34 mouse cellular contexts compared by ENCODE assay signal in the genomic region with DNA sequence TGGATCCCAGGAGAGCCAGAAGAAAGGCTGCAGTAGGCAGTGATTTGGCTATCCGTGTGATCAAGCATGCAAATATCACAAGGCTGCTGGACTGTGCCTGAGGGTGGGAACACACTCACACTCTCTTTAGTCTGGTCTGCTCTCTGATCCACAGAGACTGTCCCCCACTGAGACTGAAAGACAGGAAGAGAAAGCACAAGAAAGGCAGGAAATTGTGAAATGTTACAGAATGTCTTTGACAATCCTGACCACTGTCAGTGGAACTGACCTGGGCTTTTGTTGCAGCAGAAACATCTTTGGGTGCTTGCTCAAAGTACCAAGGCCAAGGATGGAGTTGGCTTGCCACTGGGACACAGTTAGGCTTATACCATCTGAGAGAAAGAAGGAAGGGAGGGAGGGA. TPM values are rescaled to one million over a fixed set of nuclear protein-coding genes. Genes with fewer than 3 reads are reported as not detected.
DNase-seq lines count a peak whose midpoint lies in the region; ATAC-seq and TF ChIP-seq lines count a peak whose summit lies in the region.
"Had no signal": no experiment of that assay in that cellular context is flagged by ENCODE, and none has a peak within 500 bp of the region (broad histone marks: within the 10 kb centered on the region; RNA-seq: fewer than 3 reads in every experiment).

No protein-coding gene starts in this region.

- no peaks in the 10 kb centered on the region for H3K27me3 ChIP-seq in hindbrain, embryonic 10.5 days (ENCODE audit: insufficient read depth, poor library complexity, severe bottlenecking)
- H3K27me3 ChIP-seq in hindbrain, embryonic 14.5 days (ENCODE audit: control insufficient read depth, insufficient read depth, low read length) = no peaks in the 10 kb centered on the region
- no peaks in the 10 kb centered on the region for H3K27me3 ChIP-seq in midbrain, embryonic 14.5 days (ENCODE audit: control insufficient read depth, insufficient read depth, low read length)
- no peaks in the 10 kb centered on the region for H3K27me3 ChIP-seq in midbrain, embryonic 15.5 days (replicated peaks)
- no peaks in the 10 kb centered on the region for H3K27me3 ChIP-seq in Patski
- H3K27me3 ChIP-seq: embryonic facial prominence, embryonic 15.5 days; heart, embryonic 12.5 days; kidney, embryonic 15.5 days; limb, embryonic 12.5 days; liver, embryonic 15.5 days; neural tube, embryonic 13.5 days had no signal

- WGBS in hindbrain, embryonic 10.5 days = 0% methylated on average over 1 of the region's 1 CpGs
- 8% methylated on average over 1 of the region's 1 CpGs for WGBS in hindbrain, embryonic 14.5 days
- WGBS in midbrain, embryonic 14.5 days = 19% methylated on average over 1 of the region's 1 CpGs
- WGBS in midbrain, embryonic 15.5 days = 0% methylated on average over 1 of the region's 1 CpGs

- H3K36me3 ChIP-seq in hindbrain, embryonic 10.5 days = no peaks in the 10 kb centered on the region
- no peaks in the 10 kb centered on the region for H3K36me3 ChIP-seq in hindbrain, embryonic 14.5 days (replicated peaks; ENCODE audit: control insufficient read depth, insufficient read depth)
- H3K36me3 ChIP-seq in midbrain, embryonic 14.5 days (ENCODE audit: control insufficient read depth, insufficient read depth, low read length) = no peaks in the 10 kb centered on the region
- H3K36me3 ChIP-seq in midbrain, embryonic 15.5 days (replicated peaks) = no peaks in the 10 kb centered on the region
- H3K36me3 ChIP-seq: embryonic facial prominence, embryonic 10.5 days; embryonic facial prominence, embryonic 15.5 days; heart, embryonic 12.5 days; kidney, embryonic 15.5 days; limb, embryonic 12.5 days; liver, embryonic 15.5 days; neural tube, embryonic 13.5 days had no signal

- no peak for ATAC-seq in hindbrain, embryonic 14.5 days (ENCODE audit: low FRiP score)
- ATAC-seq in midbrain, embryonic 14.5 days (ENCODE audit: low FRiP score, low TSS enrichment) = no peak
- ATAC-seq in midbrain, embryonic 15.5 days (replicated peaks) = no peak
- peak; percentile 32 for ATAC-seq in Patski
- ATAC-seq in megakaryocyte, adult 5-6 weeks (ENCODE audit: poor library complexity, severe bottlenecking) = peak; percentile 24
- ATAC-seq: activated CD4-positive, CD25-positive, alpha-beta regulatory T cell, adult 4 months; CD4-positive, CD25-positive, alpha-beta regulatory T cell, adult 4 months; forebrain, embryonic 14.5 days; inflammation-experienced regulatory T-cells, adult 6 months had no signal

- CTCF ChIA-PET in Patski (lab: Charles Lee) = no interaction called here

- H3K9ac ChIP-seq in hindbrain, embryonic 14.5 days = no peak overlapping the region
- H3K9ac ChIP-seq in midbrain, embryonic 14.5 days (replicated peaks; ENCODE audit: low read length) = no peak overlapping the region
- no peak overlapping the region for H3K9ac ChIP-seq in midbrain, embryonic 15.5 days
- H3K9ac ChIP-seq: embryonic facial prominence, embryonic 15.5 days; heart, embryonic 12.5 days; kidney, embryonic 15.5 days; limb, embryonic 12.5 days; liver, embryonic 15.5 days; lung, embryonic 14.5 days; neural tube, embryonic 13.5 days had no signal

- no peak overlapping the region for H3K4me3 ChIP-seq in hindbrain, embryonic 10.5 days
- no peak overlapping the region for H3K4me3 ChIP-seq in hindbrain, embryonic 14.5 days (replicated peaks; ENCODE audit: low read length)
- no peak overlapping the region for H3K4me3 ChIP-seq in midbrain, embryonic 14.5 days (replicated peaks; ENCODE audit: low read depth, low read length)
- no peak overlapping the region for H3K4me3 ChIP-seq in midbrain, embryonic 15.5 days
- H3K4me3 ChIP-seq: embryonic facial prominence, embryonic 10.5 days; embryonic facial prominence, embryonic 15.5 days; heart, adult 2 months; heart, embryonic 12.5 days; kidney, embryonic 15.5 days; layer of hippocampus, adult 2 months; left cerebral cortex, adult 2 months; limb, embryonic 12.5 days; liver, embryonic 15.5 days; myocyte; neural tube, embryonic 13.5 days had no signal

- POLR2A ChIA-PET in Patski (lab: Charles Lee) = no interaction called here

- in situ Hi-C loops in Patski (cut with MboI; ENCODE audit: low pct_unique_long_range_greater_than_20kb) = no loop called here

- H3K4me2 ChIP-seq in hindbrain, embryonic 14.5 days (replicated peaks) = no peak overlapping the region
- H3K4me2 ChIP-seq in midbrain, embryonic 14.5 days (ENCODE audit: low read length) = no peak overlapping the region
- no peak overlapping the region for H3K4me2 ChIP-seq in midbrain, embryonic 15.5 days
- H3K4me2 ChIP-seq: embryonic facial prominence, embryonic 15.5 days; heart, embryonic 12.5 days; kidney, embryonic 15.5 days; limb, embryonic 12.5 days; liver, embryonic 15.5 days; lung, embryonic 14.5 days; neural tube, embryonic 13.5 days had no signal

- TF ChIP-seq CTCF in Patski (IDR thresholded peaks at IDR 0.05) = no peak

- no peaks in the 10 kb centered on the region for H3K9me3 ChIP-seq in hindbrain, embryonic 10.5 days
- no peaks in the 10 kb centered on the region for H3K9me3 ChIP-seq in hindbrain, embryonic 14.5 days (ENCODE audit: control insufficient read depth, low read length)
- H3K9me3 ChIP-seq in midbrain, embryonic 14.5 days (ENCODE audit: control insufficient read depth, low read length) = no peaks in the 10 kb centered on the region
- H3K9me3 ChIP-seq in midbrain, embryonic 15.5 days = no peaks in the 10 kb centered on the region
- H3K9me3 ChIP-seq: embryonic facial prominence, embryonic 10.5 days; embryonic facial prominence, embryonic 15.5 days; heart, embryonic 12.5 days; kidney, embryonic 15.5 days; limb, embryonic 12.5 days; liver, embryonic 15.5 days; neural tube, embryonic 13.5 days had no signal

- DNase-seq in hindbrain, embryonic 10.5 days (ENCODE audit: low spot score) = peak; percentile 6
- no peak for DNase-seq in hindbrain, embryonic 14.5 days (ENCODE audit: low spot score)
- peak; percentile 14 for DNase-seq in midbrain, embryonic 14.5 days
- no peak for DNase-seq in Patski (ENCODE audit: low read depth, low spot score)
- DNase-seq in adrenal gland, postnatal 4 days (ENCODE audit: low spot score in 2 of 2) = no peak
- DNase-seq in kidney, postnatal 14 days = no peak
- DNase-seq: adrenal gland, adult 2 months; cerebellum, adult 11-12 months; cerebellum, adult 9-11 months; gastrocnemius, postnatal 36 days; heart, adult 2 months; heart, postnatal 4 days; kidney, adult 11 months; kidney, postnatal 36 days; lung, embryonic 14.5 days; lung, postnatal 14 days; right cerebral cortex, postnatal 25 days; thymus, postnatal 14 days had no signal

- peaks cover 10% of the 10 kb centered on the region for H3K4me1 ChIP-seq in hindbrain, embryonic 10.5 days (replicated peaks)
- no peaks in the 10 kb centered on the region for H3K4me1 ChIP-seq in hindbrain, embryonic 14.5 days (replicated peaks; ENCODE audit: control insufficient read depth, insufficient read depth, low read length)
- H3K4me1 ChIP-seq in midbrain, embryonic 14.5 days (ENCODE audit: control insufficient read depth, insufficient read depth, low read length) = no peaks in the 10 kb centered on the region
- peaks cover 9% of the 10 kb centered on the region for H3K4me1 ChIP-seq in midbrain, embryonic 15.5 days
- H3K4me1 ChIP-seq: heart, embryonic 12.5 days; limb, embryonic 12.5 days had no signal

- H3K27ac ChIP-seq in hindbrain, embryonic 10.5 days = peak overlapping the region; percentile 45; the same call in 1 of the 2 replicates
- H3K27ac ChIP-seq in hindbrain, embryonic 14.5 days = no peak overlapping the region
- no peak overlapping the region for H3K27ac ChIP-seq in midbrain, embryonic 14.5 days (replicated peaks; ENCODE audit: low read depth, low read length)
- no peak overlapping the region for H3K27ac ChIP-seq in midbrain, embryonic 15.5 days
- H3K27ac ChIP-seq: embryonic facial prominence, embryonic 10.5 days; embryonic facial prominence, embryonic 15.5 days; heart, adult 2 months; kidney, embryonic 15.5 days; layer of hippocampus, adult 2 months; left cerebral cortex, adult 2 months; limb, embryonic 12.5 days; liver, embryonic 15.5 days; neural tube, embryonic 13.5 days had no signal

RNA-seq across cellular contexts. Expression of a gene that starts 52.3 kb away (rescaled TPM):
- polyA plus RNA-seq in hindbrain, embryonic 10.5 days (2016; fragmentation: Nextera tagmentation; extraction: Ambion mirVana) = 24.2 and 29.1 TPM in 2 replicates
- polyA plus RNA-seq in hindbrain, embryonic 14.5 days (2014; fragmentation: Nextera tagmentation; extraction: Ambion mirVana) = 23.0 and 29.9 TPM in 2 replicates
- polyA plus RNA-seq in midbrain, embryonic 14.5 days (2014; fragmentation: Nextera tagmentation; extraction: Ambion mirVana) = 12.1 and 13.7 TPM in 2 replicates
- polyA plus RNA-seq in midbrain, embryonic 15.5 days (2015; fragmentation: Nextera tagmentation; extraction: Ambion mirVana) = 19.5 and 20.5 TPM in 2 replicates
- polyA plus RNA-seq in Patski (2021) = 18.8 TPM
- 18.5 and 18.7 TPM in 2 replicates for total RNA-seq in megakaryocyte, adult 5-6 weeks (2015)
- 20.8 and 25.1 TPM in 2 replicates for total RNA-seq in megakaryocyte, adult 5-6 weeks (2017)
- 10 to 100 TPM; 25.1 to 32.7 TPM for total RNA-seq in adrenal gland, postnatal 4 days (2021)

Comparison
In these comparisons a context has a peak if more than half of its experiments do, and no peak if none do; other contexts are left out.
1. DNase-seq: peak in hindbrain, embryonic 10.5 days (single experiment) and midbrain, embryonic 14.5 days (single experiment); none in hindbrain, embryonic 14.5 days (single experiment), Patski (single experiment), adrenal gland, postnatal 4 days (0 of 2) and kidney, postnatal 14 days (single experiment).
2. ATAC-seq: peak in Patski (single experiment) and megakaryocyte, adult 5-6 weeks (single experiment); none in hindbrain, embryonic 14.5 days (single experiment), midbrain, embryonic 14.5 days (single experiment) and midbrain, embryonic 15.5 days (single experiment).